Mouse (Mus musculus) midbrain, embryonic 14.5 days (tissue): ENCODE results near the gene Gak. TPM values are rescaled to one million over a fixed set of nuclear protein-coding genes. Genes with fewer than 3 reads are reported as not detected.
A peak's percentile ranks its signal among the peaks of the same experiment; 100 is the strongest.

Experiments
- ATAC-seq: fragments of 200-750 bp; cut with Nextera tagmentation; 2 replicates; pipeline ENCODE4 v1.8.0; 2017; ENCODE audit warnings: moderate number of reproducible peaks, moderate library complexity; ENCODE audit not compliant: low FRiP score, low TSS enrichment
- DNase-seq: peaks from one replicate; pipeline ENCODE4 v3.0.0-alpha.2; 2015
- H3K27ac ChIP-seq: fragments of 300-500 bp; sonication (generic); replicated peaks from 2 replicates; pipeline ENCODE4 v1.5.1; 2014; ENCODE audit warnings: mild to moderate bottlenecking, low read depth, low read length, moderate library complexity
- H3K27me3 ChIP-seq: fragments of 300-500 bp; sonication (generic); 2 replicates; pipeline ENCODE4 v1.6.1; 2014; ENCODE audit warnings: low read length, control low read depth, mixed read lengths; ENCODE audit not compliant: control insufficient read depth, insufficient read depth
- H3K36me3 ChIP-seq: fragments of 300-500 bp; sonication (generic); 2 replicates; pipeline ENCODE4 v1.6.1; 2014; ENCODE audit warnings: low read length, control low read depth; ENCODE audit not compliant: control insufficient read depth, insufficient read depth
- H3K4me1 ChIP-seq: fragments of 300-500 bp; sonication (generic); 2 replicates; pipeline ENCODE4 v1.6.1; 2014; ENCODE audit warnings: mild to moderate bottlenecking, antibody characterized with exemption, low read length, control low read depth; ENCODE audit not compliant: control insufficient read depth, insufficient read depth
- H3K4me2 ChIP-seq: fragments of 300-500 bp; sonication (generic); 2 replicates; pipeline ENCODE4 v1.6.1; 2014; ENCODE audit warnings: mild to moderate bottlenecking, low read length, moderate library complexity
- H3K4me3 ChIP-seq: fragments of 300-500 bp; sonication (generic); replicated peaks from 2 replicates; pipeline ENCODE4 v1.5.1; 2014; ENCODE audit warnings: low read depth, low read length
- H3K9ac ChIP-seq: fragments of 300-500 bp; sonication (generic); replicated peaks from 2 replicates; pipeline ENCODE4 v1.6.1; 2014; ENCODE audit warnings: mild to moderate bottlenecking, low read length, moderate library complexity
- H3K9me3 ChIP-seq: fragments of 300-500 bp; sonication (generic); 2 replicates; pipeline ENCODE4 v1.6.1; 2016; ENCODE audit warnings: low read length, control low read depth, mixed read lengths; ENCODE audit not compliant: control insufficient read depth
- WGBS: fragments of 180-500 bp; shearing (Covaris S2); extraction: QIAGEN DNeasy Blood & Tissue Kit; methylation state at CpG from one replicate; pipeline ENCODE4 v1.1.7; 2014; 5-methylcytosine and 5-hydroxymethylcytosine counted together
- polyA plus RNA-seq: library from polyadenylated mRNA; unstranded; fragments of >200 nt; fragmentation: Nextera tagmentation; extraction: Ambion mirVana; gene quantifications from 2 replicates; pipeline ENCODE4 v1.2.1, GENCODE M21; 2014

Gak gene
- polyA plus RNA-seq = 42.4 and 50.9 TPM in 2 replicates

DNA sequence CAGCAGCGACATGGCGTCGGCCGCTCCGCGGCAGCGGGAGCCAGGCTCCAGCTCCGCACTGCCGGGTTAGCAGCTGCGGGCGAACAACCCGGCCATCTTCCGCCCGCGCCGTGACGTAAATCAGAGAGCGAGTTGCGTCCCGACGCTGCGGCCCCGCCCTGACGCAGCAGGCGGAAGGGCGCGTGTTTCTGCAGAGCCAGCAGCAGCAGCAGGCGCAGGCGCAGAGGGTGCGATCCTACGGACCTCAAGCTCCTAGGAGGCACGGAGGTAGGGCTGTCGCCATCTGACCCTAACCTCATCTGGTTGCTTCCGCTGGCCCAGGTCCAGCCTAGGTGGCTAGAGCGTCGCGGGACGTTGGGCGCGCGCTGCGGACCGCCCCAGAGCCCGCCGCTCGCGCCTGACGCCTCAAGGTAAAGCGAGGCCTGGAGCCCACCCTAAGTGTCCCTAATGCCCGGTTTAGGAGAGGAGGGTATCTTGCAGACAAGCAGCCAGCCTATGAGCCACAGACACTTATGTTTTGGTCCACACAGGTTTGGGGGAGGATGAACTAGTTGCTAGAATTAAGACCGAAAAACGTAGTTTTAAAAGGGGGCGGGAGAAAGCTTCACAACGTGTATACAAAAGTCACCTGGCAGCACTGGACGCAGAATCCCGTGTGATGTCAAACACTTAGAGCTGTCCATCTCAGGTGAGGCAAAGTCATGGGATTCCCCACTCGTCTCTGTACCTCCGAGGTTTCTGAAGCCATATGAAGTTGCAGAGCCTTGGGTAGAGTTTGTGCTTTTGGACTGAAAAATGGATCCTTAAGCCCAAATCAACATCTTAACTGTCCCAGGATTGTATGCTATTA lies at the start of gene Gak, which contains the start of gene Tmem175:
TSS of gene Gak (minus strand) at position 122 of the 850 bp plus-strand sequence.
TSS of gene Tmem175 (plus strand) at position 137 of the 850 bp plus-strand sequence.
- peaks cover 16% of the 10 kb centered on the region for H3K4me1 ChIP-seq
- peak within 1 kb of the TSS; percentile 90 for H3K27ac ChIP-seq
- peak within 1 kb of the TSS; percentile 95 for H3K4me3 ChIP-seq
- peak within 1 kb of the TSS; percentile 95 for H3K4me2 ChIP-seq
- peak; percentile 96 for ATAC-seq
- H3K9ac ChIP-seq = peak within 1 kb of the TSS; percentile 95
- peak; percentile 98 for DNase-seq
- WGBS = 1% methylated on average over 58 of the region's 58 CpGs
- no peaks in the 10 kb centered on the region; the same call in 1 of the 2 replicates for H3K36me3 ChIP-seq
- no peaks in the 10 kb centered on the region for H3K27me3 ChIP-seq
- no peaks in the 10 kb centered on the region for H3K9me3 ChIP-seq

GRCm38 (mm10) chr5:108678296-108678854 lies 48.8 kb upstream of the Gak start:
- DNase-seq = no peak
- Histone ChIP-seq H3K4me3 (no peak overlapping the region), H3K36me3 (no peaks in the 10 kb centered on the region), H3K9me3 (no peaks in the 10 kb centered on the region), H3K4me1 (peaks cover 17% of the 10 kb centered on the region; the same call in 1 of the 2 replicates), H3K27me3 (no peaks in the 10 kb centered on the region), H3K9ac (no peak overlapping the region), H3K27ac (0 out of 2 replicates have a peak overlapping the region, but pooled peaks have one; percentile 89), H3K4me2 (no peak overlapping the region; the same call in 1 of the 2 replicates)
- 88% methylated on average over 6 of the region's 6 CpGs for WGBS
- no peak for ATAC-seq

GRCm38 (mm10) chr5:108677605-108678295 lies 48.2 kb upstream of the Gak start:
- 2% methylated on average over 25 of the region's 25 CpGs for WGBS
- no peaks in the 10 kb centered on the region for H3K9me3 ChIP-seq
- DNase-seq (peak; percentile 90), ATAC-seq (peak; percentile 86)
- H3K9ac ChIP-seq = peak overlapping the region; percentile 46
- H3K36me3 ChIP-seq = no peaks in the 10 kb centered on the region
- peak overlapping the region; percentile 89 for H3K27ac ChIP-seq
- H3K4me2 ChIP-seq = peak overlapping the region; percentile 57
- H3K4me1 ChIP-seq = peaks cover 17% of the 10 kb centered on the region; the same call in 1 of the 2 replicates
- H3K4me3 ChIP-seq = peak overlapping the region; percentile 34
- H3K27me3 ChIP-seq = no peaks in the 10 kb centered on the region

- H3K9ac ChIP-seq = peak overlapping the region; percentile 46
- WGBS = 12% methylated on average over 5 of the region's 5 CpGs
- peaks cover 17% of the 10 kb centered on the region; the same call in 1 of the 2 replicates for H3K4me1 ChIP-seq
- no peaks in the 10 kb centered on the region for H3K9me3 ChIP-seq
- H3K27me3 ChIP-seq = no peaks in the 10 kb centered on the region
- peak overlapping the region; percentile 57 for H3K4me2 ChIP-seq
- peak overlapping the region; percentile 89 for H3K27ac ChIP-seq
- no peak for DNase-seq
- peaks cover 5% of the 10 kb centered on the region; the same call in 1 of the 2 replicates for H3K36me3 ChIP-seq
- ATAC-seq = peak; percentile 50; the same call in 1 of the 2 replicates
- peak overlapping the region; percentile 34 for H3K4me3 ChIP-seq
Measured at GRCm38 (mm10) chr5:108676772-108677498, 47.4 kb upstream of the Gak start.

- Histone ChIP-seq H3K27ac (no peak within 1 kb of the TSS), H3K9me3 (no peaks in the 10 kb centered on the region), H3K36me3 (peaks cover 10% of the 10 kb centered on the region; the same call in 1 of the 2 replicates), H3K9ac (no peak within 1 kb of the TSS), H3K4me2 (no peak within 1 kb of the TSS), H3K27me3 (no peaks in the 10 kb centered on the region), H3K4me3 (no peak within 1 kb of the TSS), H3K4me1 (peaks cover 17% of the 10 kb centered on the region; the same call in 1 of the 2 replicates)
- 78% methylated on average over 9 of the region's 9 CpGs for WGBS
- ATAC-seq (no peak), DNase-seq (no peak)
Measured at GRCm38 (mm10) chr5:108675251-108675816, 45.8 kb upstream of the Gak start, which contains the start of gene Slc26a1. Slc26a1 (minus strand) TSS chr5:108675569.

- H3K4me1 ChIP-seq = peaks cover 24% of the 10 kb centered on the region
- H3K27me3 ChIP-seq = no peaks in the 10 kb centered on the region
- H3K27ac ChIP-seq = no peak overlapping the region
- DNase-seq (no peak), ATAC-seq (no peak)
- peaks cover 10% of the 10 kb centered on the region; the same call in 1 of the 2 replicates for H3K36me3 ChIP-seq
- 86% methylated on average over 2 of the region's 2 CpGs for WGBS
- no peaks in the 10 kb centered on the region for H3K9me3 ChIP-seq
- no peak overlapping the region for H3K4me3 ChIP-seq
- no peak overlapping the region for H3K9ac ChIP-seq
- H3K4me2 ChIP-seq = no peak overlapping the region
Measured at GRCm38 (mm10) chr5:108674624-108675023, 45.1 kb upstream of the Gak start.

GRCm38 (mm10) chr5:108671757-108672156 lies 42.2 kb upstream of the Gak start:
- no peaks in the 10 kb centered on the region for H3K27me3 ChIP-seq
- H3K4me1 ChIP-seq = peaks cover 19% of the 10 kb centered on the region
- ATAC-seq = no peak
- no peaks in the 10 kb centered on the region for H3K9me3 ChIP-seq
- 94% methylated on average over 12 of the region's 12 CpGs for WGBS
- H3K9ac ChIP-seq = no peak overlapping the region
- no peak overlapping the region for H3K4me2 ChIP-seq
- DNase-seq = no peak
- no peak overlapping the region for H3K4me3 ChIP-seq
- H3K27ac ChIP-seq = no peak overlapping the region
- H3K36me3 ChIP-seq = peaks cover 10% of the 10 kb centered on the region; the same call in 1 of the 2 replicates
